Mouse (Mus musculus) adipocyte (in vitro differentiated cells): ENCODE data around the gene Atoh8.

Experiments
- DNase-seq: peaks from one replicate; pipeline ENCODE4 v3.0.0-alpha.2; 2016; ENCODE audit warnings: low spot score

Gene Atoh8

GRCm38 (mm10) chr6:72254588-72255075, 19.3 kb upstream of the Atoh8 start:
- DNase-seq, result no peak

- no peak for DNase-seq
Measured at GRCm38 (mm10) chr6:72253911-72254587, 18.7 kb upstream of the Atoh8 start.

GRCm38 (mm10) chr6:72253168-72253567, 17.8 kb upstream of the Atoh8 start:
- DNase-seq, result no peak

- DNase-seq, result no peak
Measured at GRCm38 (mm10) chr6:72252433-72252832, 17.1 kb upstream of the Atoh8 start.

GRCm38 (mm10) chr6:72249981-72250380, 14.6 kb upstream of the Atoh8 start:
- DNase-seq, result no peak

GRCm38 (mm10) chr6:72248150-72248914, 13.0 kb upstream of the Atoh8 start:
- DNase-seq, result no peak

GRCm38 (mm10) chr6:72246303-72246702, 10.9 kb upstream of the Atoh8 start:
- DNase-seq, result no peak

- DNase-seq, result peak; percentile 65
Measured at GRCm38 (mm10) chr6:72244569-72245285, 9.3 kb upstream of the Atoh8 start.

- peak; percentile 98 for DNase-seq
Measured at GRCm38 (mm10) chr6:72244144-72244549, 8.8 kb upstream of the Atoh8 start.

- no peak for DNase-seq
Measured at GRCm38 (mm10) chr6:72242532-72243320, 7.3 kb upstream of the Atoh8 start.

GRCm38 (mm10) chr6:72241843-72242154, 6.4 kb upstream of the Atoh8 start:
- no peak for DNase-seq

GRCm38 (mm10) chr6:72241133-72241842, 5.9 kb upstream of the Atoh8 start:
- no peak for DNase-seq

GRCm38 (mm10) chr6:72240042-72240441, 4.7 kb upstream of the Atoh8 start:
- no peak for DNase-seq

GRCm38 (mm10) chr6:72237035-72237434, 1.7 kb upstream of the Atoh8 start:
- DNase-seq, result peak; percentile 95

- DNase-seq, result no peak
Measured at GRCm38 (mm10) chr6:72235807-72236407, 530 bp upstream of the Atoh8 start.

- no peak for DNase-seq
Measured at GRCm38 (mm10) chr6:72234372-72235097, 842 bp downstream of the Atoh8 start.

- DNase-seq, result no peak
Measured at GRCm38 (mm10) chr6:72233950-72234349, 1.4 kb downstream of the Atoh8 start.

- DNase-seq, result no peak
Measured at GRCm38 (mm10) chr6:72232870-72233269, 2.5 kb downstream of the Atoh8 start.

- no peak for DNase-seq
Measured at GRCm38 (mm10) chr6:72232411-72232810, 3.0 kb downstream of the Atoh8 start.

GRCm38 (mm10) chr6:72230875-72231274, 4.5 kb downstream of the Atoh8 start:
- DNase-seq, result no peak
